Mouse (Mus musculus) pancreas, adult 10 weeks (tissue): Measurements from ENCODE around the gene Vmn1r23. TPM values are rescaled to one million over a fixed set of nuclear protein-coding genes. Genes with fewer than 3 reads are reported as not detected.

Source experiments
- polyA plus RNA-seq: library from polyadenylated mRNA; stranded (reverse); fragments of 350-450 nt; fragmentation: Illumina TruSeq; extraction: RNeasy Lipid Tissue Mini Kit (QIAGEN cat#74804); gene quantifications from one replicate; pipeline ENCODE4 v1.2.3, GENCODE M21; 2015; ENCODE audit warnings: low read depth, low replicate concordance; ENCODE audit not compliant: insufficient read depth

Gene Vmn1r23
- not detected for polyA plus RNA-seq

GRCm38 (mm10) chr6:57926738-57927137, at the start of gene Vmn1r23:
Gene Vmn1r23, minus strand, starts transcription at chr6:57926838.

DNA sequence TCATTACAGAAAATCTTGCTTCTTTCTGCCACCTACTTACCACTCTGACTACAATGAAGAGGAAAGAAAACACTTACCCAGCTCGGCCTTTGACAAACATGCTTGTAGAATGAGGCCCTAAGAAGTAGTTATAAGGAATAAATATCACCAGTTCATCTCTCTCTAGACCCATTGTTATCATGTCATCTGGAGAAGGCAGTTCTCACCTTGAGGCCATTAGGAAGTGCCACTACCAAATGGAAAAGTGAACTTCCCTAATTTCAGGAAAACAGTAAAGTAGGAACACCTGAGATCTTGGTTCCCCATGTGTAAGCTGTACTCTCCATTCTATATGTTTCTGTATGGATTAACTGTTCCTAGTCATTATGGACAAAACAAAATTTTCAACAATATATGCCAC, 34.8 kb upstream of the Vmn1r23 start, which contains the start of gene Vmn1r24:
Gene Vmn1r24, minus strand, starts transcription at position 101 of the 400 bp plus-strand sequence.

DNA sequence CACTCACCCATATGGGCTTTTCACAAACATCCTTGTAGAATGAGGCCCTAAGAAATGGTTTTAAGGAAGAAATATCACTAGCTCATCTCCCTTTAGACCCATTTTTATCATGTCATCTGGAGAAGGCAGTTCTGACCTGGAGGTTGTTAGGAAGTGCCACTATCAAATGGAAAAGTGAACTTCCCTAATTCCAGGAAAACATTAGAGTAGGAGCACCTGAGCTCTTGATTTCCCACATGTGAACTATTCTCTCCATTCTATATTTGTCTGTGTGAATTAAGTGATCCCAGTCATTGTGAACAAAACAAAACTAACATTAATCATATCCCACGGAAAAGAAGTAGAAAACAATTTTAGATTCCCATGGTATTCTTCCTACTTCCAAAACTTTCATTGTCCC, 18.7 kb downstream of the Vmn1r23 start, which contains the start of gene Vmn1r22:
Gene Vmn1r22, minus strand, starts transcription at position 101 of the 400 bp plus-strand sequence.

Other genes with a start within 250 kb of the Vmn1r23 start
- gene Pyurf, start 234.8 kb downstream of the Vmn1r23 start, polyA plus RNA-seq = 2.9 TPM
- gene Lancl2, start 224.3 kb downstream of the Vmn1r23 start, polyA plus RNA-seq = 2.3 TPM
- 3.4 TPM for gene Vopp1, start 101.7 kb downstream of the Vmn1r23 start, polyA plus RNA-seq
- not detected for gene Vmn1r21, start 76.5 kb downstream of the Vmn1r23 start, polyA plus RNA-seq
- gene Vmn1r22, start 18.8 kb downstream of the Vmn1r23 start, polyA plus RNA-seq = not detected
- gene Vmn1r24, start 34.7 kb upstream of the Vmn1r23 start, polyA plus RNA-seq = not detected
- not detected for gene Vmn1r25, start 54.0 kb upstream of the Vmn1r23 start, polyA plus RNA-seq
- not detected for gene Vmn1r26, start 88.3 kb upstream of the Vmn1r23 start, polyA plus RNA-seq